Mouse (Mus musculus) forebrain, embryonic 15.5 days (tissue): Measurements from ENCODE around the gene Mical2. TPM values are rescaled to one million over a fixed set of nuclear protein-coding genes. Genes with fewer than 3 reads are reported as not detected.

Experiments
- ATAC-seq: fragments of 200-750 bp; cut with Nextera tagmentation; replicated peaks from 2 replicates; pipeline ENCODE4 v1.8.0; 2017; ENCODE audit warnings: mild to moderate bottlenecking, moderate TSS enrichment, moderate library complexity
- H3K27ac ChIP-seq: fragments of 300-500 bp; sonication (generic); replicated peaks from 2 replicates; pipeline ENCODE4 v1.5.1; 2015; ENCODE audit warnings: mild to moderate bottlenecking, inconsistent platforms
- H3K27me3 ChIP-seq: fragments of 300-500 bp; sonication (generic); 2 replicates; pipeline ENCODE4 v1.6.1; 2015; ENCODE audit warnings: inconsistent platforms
- H3K36me3 ChIP-seq: fragments of 300-500 bp; sonication (generic); 2 replicates; pipeline ENCODE4 v1.6.1; 2015; ENCODE audit warnings: mild to moderate bottlenecking, inconsistent platforms
- H3K4me1 ChIP-seq: fragments of 300-500 bp; sonication (generic); 2 replicates; pipeline ENCODE4 v1.6.1; 2015; ENCODE audit warnings: inconsistent platforms
- H3K4me2 ChIP-seq: fragments of 300-500 bp; sonication (generic); replicated peaks from 2 replicates; pipeline ENCODE4 v1.6.1; 2015; ENCODE audit warnings: mild to moderate bottlenecking, inconsistent platforms
- H3K4me3 ChIP-seq: fragments of 300-500 bp; sonication (generic); 2 replicates; pipeline ENCODE4 v1.5.1; 2015; ENCODE audit warnings: mild to moderate bottlenecking, inconsistent platforms
- H3K9ac ChIP-seq: fragments of 300-500 bp; sonication (generic); replicated peaks from 2 replicates; pipeline ENCODE4 v1.6.1; 2015; ENCODE audit warnings: mild to moderate bottlenecking, inconsistent platforms
- H3K9me3 ChIP-seq: fragments of 300-500 bp; sonication (generic); 2 replicates; pipeline ENCODE4 v1.6.1; 2016; ENCODE audit warnings: inconsistent platforms
- WGBS: fragments of 180-500 bp; shearing (Covaris S2); methylation state at CpG from one replicate; pipeline ENCODE4 v1.1.7; 2015; ENCODE audit warnings: mixed read lengths; 5-methylcytosine and 5-hydroxymethylcytosine counted together
- polyA plus RNA-seq: library from polyadenylated mRNA; unstranded; fragments of >200 nt; fragmentation: Nextera tagmentation; extraction: Ambion mirVana; gene quantifications from 2 replicates; pipeline ENCODE4 v1.2.1, GENCODE M21; 2015

Mical2 gene
- polyA plus RNA-seq, 1 experiment from 2014 or later = 7.0 TPM

GRCm38 (mm10) chr7:112359594-112359993, 133.9 kb downstream of the Mical2 start:
- Histone ChIP-seq H3K9ac (no peak overlapping the region), H3K36me3 (no peaks in the 10 kb centered on the region), H3K9me3 (no peaks in the 10 kb centered on the region), H3K27ac (no peak overlapping the region), H3K27me3 (no peaks in the 10 kb centered on the region), H3K4me1 (peaks cover 9% of the 10 kb centered on the region), H3K4me3 (no peak overlapping the region), H3K4me2 (no peak overlapping the region)
- no peak for ATAC-seq
- 87% methylated on average over 3 of the region's 3 CpGs for WGBS

- no peaks in the 10 kb centered on the region for H3K27me3 ChIP-seq
- H3K4me2 ChIP-seq = no peak overlapping the region
- no peak overlapping the region for H3K4me3 ChIP-seq
- no peaks in the 10 kb centered on the region for H3K9me3 ChIP-seq
- H3K9ac ChIP-seq = no peak overlapping the region
- H3K36me3 ChIP-seq = no peaks in the 10 kb centered on the region
- no peak for ATAC-seq
- no peak overlapping the region for H3K27ac ChIP-seq
- WGBS = 76% methylated on average over 7 of the region's 7 CpGs
- no peaks in the 10 kb centered on the region for H3K4me1 ChIP-seq
Measured at GRCm38 (mm10) chr7:112362574-112363200, 137.0 kb downstream of the Mical2 start.

- no peaks in the 10 kb centered on the region for H3K36me3 ChIP-seq
- WGBS = 82% methylated on average over 3 of the region's 3 CpGs
- no peak for ATAC-seq
Measured at GRCm38 (mm10) chr7:112365864-112366263, 140.2 kb downstream of the Mical2 start.

GRCm38 (mm10) chr7:112369046-112369445, 143.4 kb downstream of the Mical2 start:
- Histone ChIP-seq H3K27ac (no peak overlapping the region), H3K27me3 (no peaks in the 10 kb centered on the region), H3K36me3 (no peaks in the 10 kb centered on the region), H3K4me1 (no peaks in the 10 kb centered on the region), H3K4me3 (no peak overlapping the region), H3K9me3 (no peaks in the 10 kb centered on the region), H3K9ac (no peak overlapping the region), H3K4me2 (no peak overlapping the region)
- 33% methylated on average over 2 of the region's 2 CpGs for WGBS
- ATAC-seq = peak; percentile 72; the same call in 1 of the 2 replicates

More at GRCm38 (mm10) chr7:112365864-112366263, 140.2 kb downstream of the Mical2 start:
- Histone ChIP-seq H3K4me3 (no peak overlapping the region), H3K9me3 (no peaks in the 10 kb centered on the region), H3K27ac (no peak overlapping the region), H3K4me1 (no peaks in the 10 kb centered on the region), H3K27me3 (no peaks in the 10 kb centered on the region), H3K9ac (no peak overlapping the region), H3K4me2 (no peak overlapping the region)

GRCm38 (mm10) chr7:112369977-112370376, 144.3 kb downstream of the Mical2 start:
- WGBS = 88% methylated on average over 3 of the region's 3 CpGs
- no peak overlapping the region for H3K27ac ChIP-seq
- H3K9me3 ChIP-seq = no peaks in the 10 kb centered on the region
- no peaks in the 10 kb centered on the region for H3K4me1 ChIP-seq
- H3K27me3 ChIP-seq = no peaks in the 10 kb centered on the region
- H3K9ac ChIP-seq = no peak overlapping the region
- no peaks in the 10 kb centered on the region for H3K36me3 ChIP-seq
- no peak overlapping the region for H3K4me2 ChIP-seq
- no peak overlapping the region for H3K4me3 ChIP-seq
- ATAC-seq = no peak

GRCm38 (mm10) chr7:112371387-112371786, 145.7 kb downstream of the Mical2 start:
- H3K4me3 ChIP-seq = no peak overlapping the region
- no peaks in the 10 kb centered on the region for H3K4me1 ChIP-seq
- H3K36me3 ChIP-seq = no peaks in the 10 kb centered on the region
- no peak overlapping the region for H3K4me2 ChIP-seq
- no peaks in the 10 kb centered on the region for H3K9me3 ChIP-seq
- no peaks in the 10 kb centered on the region for H3K27me3 ChIP-seq
- no peak overlapping the region for H3K9ac ChIP-seq
- no peak for ATAC-seq
- H3K27ac ChIP-seq = no peak overlapping the region
- WGBS = 87% methylated on average over 2 of the region's 2 CpGs

GRCm38 (mm10) chr7:112374035-112374434, 148.4 kb downstream of the Mical2 start:
- 89% methylated on average over 5 of the region's 5 CpGs for WGBS
- no peaks in the 10 kb centered on the region for H3K4me1 ChIP-seq
- no peak overlapping the region for H3K9ac ChIP-seq
- no peaks in the 10 kb centered on the region for H3K9me3 ChIP-seq
- H3K4me3 ChIP-seq = no peak overlapping the region
- H3K27me3 ChIP-seq = no peaks in the 10 kb centered on the region
- no peaks in the 10 kb centered on the region for H3K36me3 ChIP-seq
- no peak overlapping the region for H3K4me2 ChIP-seq
- no peak overlapping the region for H3K27ac ChIP-seq
- ATAC-seq = no peak

GRCm38 (mm10) chr7:112375062-112375461, 149.4 kb downstream of the Mical2 start:
- H3K9ac ChIP-seq = no peak overlapping the region
- H3K4me2 ChIP-seq = no peak overlapping the region
- 89% methylated on average over 9 of the region's 9 CpGs for WGBS
- H3K36me3 ChIP-seq = no peaks in the 10 kb centered on the region
- H3K4me3 ChIP-seq = no peak overlapping the region
- H3K4me1 ChIP-seq = no peaks in the 10 kb centered on the region
- H3K27ac ChIP-seq = no peak overlapping the region
- H3K27me3 ChIP-seq = no peaks in the 10 kb centered on the region
- no peaks in the 10 kb centered on the region for H3K9me3 ChIP-seq
- no peak for ATAC-seq

GRCm38 (mm10) chr7:112375900-112376299, 150.2 kb downstream of the Mical2 start:
- Histone ChIP-seq H3K4me1 (no peaks in the 10 kb centered on the region), H3K36me3 (no peaks in the 10 kb centered on the region), H3K4me2 (no peak overlapping the region), H3K27ac (no peak overlapping the region), H3K9me3 (no peaks in the 10 kb centered on the region), H3K27me3 (no peaks in the 10 kb centered on the region), H3K4me3 (no peak overlapping the region), H3K9ac (no peak overlapping the region)
- WGBS = 78% methylated on average over 5 of the region's 5 CpGs
- ATAC-seq = no peak

- Histone ChIP-seq H3K27me3 (no peaks in the 10 kb centered on the region), H3K4me1 (no peaks in the 10 kb centered on the region), H3K4me2 (no peak overlapping the region), H3K36me3 (no peaks in the 10 kb centered on the region), H3K27ac (no peak overlapping the region), H3K9me3 (no peaks in the 10 kb centered on the region), H3K9ac (no peak overlapping the region), H3K4me3 (no peak overlapping the region)
- 65% methylated on average over 2 of the region's 2 CpGs for WGBS
- ATAC-seq = no peak
Measured at GRCm38 (mm10) chr7:112376611-112377010, 151.0 kb downstream of the Mical2 start.

GRCm38 (mm10) chr7:112377314-112377713, 151.7 kb downstream of the Mical2 start:
- ATAC-seq = peak; percentile 88

GRCm38 (mm10) chr7:112378056-112378455, 152.4 kb downstream of the Mical2 start:
- no peak overlapping the region for H3K4me3 ChIP-seq
- no peak overlapping the region for H3K4me2 ChIP-seq
- H3K9me3 ChIP-seq = no peaks in the 10 kb centered on the region
- no peak overlapping the region for H3K9ac ChIP-seq
- H3K27ac ChIP-seq = no peak overlapping the region
- no peaks in the 10 kb centered on the region for H3K27me3 ChIP-seq
- no peak for ATAC-seq
- no peaks in the 10 kb centered on the region for H3K4me1 ChIP-seq
- no peaks in the 10 kb centered on the region for H3K36me3 ChIP-seq
- WGBS = 85% methylated on average over 5 of the region's 5 CpGs

More at GRCm38 (mm10) chr7:112377314-112377713, 151.7 kb downstream of the Mical2 start:
- Histone ChIP-seq H3K4me3 (no peak overlapping the region), H3K4me2 (no peak overlapping the region), H3K36me3 (no peaks in the 10 kb centered on the region), H3K4me1 (no peaks in the 10 kb centered on the region), H3K27me3 (no peaks in the 10 kb centered on the region), H3K9ac (no peak overlapping the region), H3K27ac (no peak overlapping the region), H3K9me3 (no peaks in the 10 kb centered on the region)
- WGBS = 35% methylated on average over 8 of the region's 8 CpGs

- Histone ChIP-seq H3K4me1 (no peaks in the 10 kb centered on the region), H3K4me3 (no peak overlapping the region), H3K36me3 (no peaks in the 10 kb centered on the region), H3K9ac (no peak overlapping the region), H3K27ac (no peak overlapping the region), H3K27me3 (no peaks in the 10 kb centered on the region), H3K4me2 (no peak overlapping the region), H3K9me3 (no peaks in the 10 kb centered on the region)
- ATAC-seq = no peak
- 71% methylated on average over 5 of the region's 5 CpGs for whole genome bisulfite sequencing
Measured at GRCm38 (mm10) chr7:112378476-112378875, 152.8 kb downstream of the Mical2 start.
